Mouse (Mus musculus) limb, embryonic 11.5 days (tissue): ENCODE measurements around the gene Glp2r. TPM values are rescaled to one million over a fixed set of nuclear protein-coding genes. Genes with fewer than 3 reads are reported as not detected.
A peak's percentile ranks its signal among the peaks of the same experiment; 100 is the strongest.

Experiments
- ATAC-seq: fragments of 200-750 bp; cut with Nextera tagmentation; 2 replicates; pipeline ENCODE4 v1.8.0; 2017; ENCODE audit warnings: low read depth; ENCODE audit not compliant: insufficient number of reproducible peaks, low FRiP score, low TSS enrichment
- DNase-seq: peaks from one replicate; pipeline ENCODE4 v3.0.0-alpha.2; 2015; ENCODE audit warnings: low spot score
- H3K27ac ChIP-seq: fragments of 300-500 bp; sonication (generic); replicated peaks from 2 replicates; pipeline ENCODE4 v1.5.1; 2014; ENCODE audit warnings: low read depth, mild to moderate bottlenecking, low read length
- H3K27me3 ChIP-seq: fragments of 300-500 bp; sonication (generic); 2 replicates; pipeline ENCODE4 v1.6.1; 2014; ENCODE audit warnings: mild to moderate bottlenecking, low read length, mixed read lengths; ENCODE audit not compliant: control insufficient read depth, insufficient read depth
- H3K36me3 ChIP-seq: fragments of 300-500 bp; sonication (generic); 2 replicates; pipeline ENCODE4 v1.6.1; 2014; ENCODE audit warnings: mild to moderate bottlenecking, low read length, moderate library complexity, mixed read lengths; ENCODE audit not compliant: control insufficient read depth, insufficient read depth
- H3K4me1 ChIP-seq: fragments of 300-500 bp; sonication (generic); 2 replicates; pipeline ENCODE4 v1.6.1; 2014; ENCODE audit warnings: low read length, mixed read lengths; ENCODE audit not compliant: control insufficient read depth, insufficient read depth
- H3K4me2 ChIP-seq: fragments of 300-500 bp; sonication (generic); 2 replicates; pipeline ENCODE4 v1.6.1; 2014; ENCODE audit warnings: low read depth, mild to moderate bottlenecking, moderate library complexity; ENCODE audit not compliant: severe bottlenecking
- H3K4me3 ChIP-seq: fragments of 300-500 bp; sonication (generic); 2 replicates; pipeline ENCODE4 v1.5.1; 2014; ENCODE audit warnings: low read depth, low read length
- H3K9ac ChIP-seq: fragments of 300-500 bp; sonication (generic); 2 replicates; pipeline ENCODE4 v1.6.1; 2014; ENCODE audit warnings: mild to moderate bottlenecking, low read length
- H3K9me3 ChIP-seq: fragments of 300-500 bp; sonication (generic); 2 replicates; pipeline ENCODE4 v1.6.1; 2016; ENCODE audit warnings: low read length; ENCODE audit not compliant: control insufficient read depth
- WGBS: fragments of 180-500 bp; shearing (Covaris S2); extraction: QIAGEN DNeasy Blood & Tissue Kit; methylation state at CpG from one replicate; pipeline ENCODE4 v1.1.7; 2014; 5-methylcytosine and 5-hydroxymethylcytosine counted together
- polyA plus RNA-seq: library from polyadenylated mRNA; unstranded; fragments of >200 nt; fragmentation: Nextera tagmentation; extraction: Ambion mirVana; gene quantifications from 2 replicates; pipeline ENCODE4 v1.2.1, GENCODE M21; 2014

Glp2r gene
- polyA plus RNA-seq, 1 experiment from 2014 or later, result 0.05 TPM

GRCm38 (mm10) chr11:67800130-67800723 lies 29.3 kb upstream of the Glp2r start:
- Histone ChIP-seq H3K36me3 (no peaks in the 10 kb centered on the region), H3K9ac (no peak overlapping the region), H3K27me3 (no peaks in the 10 kb centered on the region), H3K4me3 (no peak overlapping the region), H3K9me3 (no peaks in the 10 kb centered on the region), H3K4me2 (no peak overlapping the region), H3K27ac (no peak overlapping the region), H3K4me1 (no peaks in the 10 kb centered on the region)
- ATAC-seq, result no peak
- no peak for DNase-seq

- DNase-seq, result no peak
- Histone ChIP-seq H3K27me3 (no peaks in the 10 kb centered on the region), H3K4me3 (no peak within 1 kb of the TSS), H3K4me2 (no peak within 1 kb of the TSS), H3K9ac (no peak within 1 kb of the TSS), H3K36me3 (no peaks in the 10 kb centered on the region), H3K9me3 (no peaks in the 10 kb centered on the region), H3K4me1 (no peaks in the 10 kb centered on the region), H3K27ac (no peak within 1 kb of the TSS)
- WGBS, result 83% methylated on average over 7 of the region's 7 CpGs
- ATAC-seq, result no peak
Measured at GRCm38 (mm10) chr11:67797931-67798330, 27.0 kb upstream of the Glp2r start, which contains the start of gene Dhrs7c. Gene Dhrs7c (plus strand): TSS chr11:67798187.

DNA sequence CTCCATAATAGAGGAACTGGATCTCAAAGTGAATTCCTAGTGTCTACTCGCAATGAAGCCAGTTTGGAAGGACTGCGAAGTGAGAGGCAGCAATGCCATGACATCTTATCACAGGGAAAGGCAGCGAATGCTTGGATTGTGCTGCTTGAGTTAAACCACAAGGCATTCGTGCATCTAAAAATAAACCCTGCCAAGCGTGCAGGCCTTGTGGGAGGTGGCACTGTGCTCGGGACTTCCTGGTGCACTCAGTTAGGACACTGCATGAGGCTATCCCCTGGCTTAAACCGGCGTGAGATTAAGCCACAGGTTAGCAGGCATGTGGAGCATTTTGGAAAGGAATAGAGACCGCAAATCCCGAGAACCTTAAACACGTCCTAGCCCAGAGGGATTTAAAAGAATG lies 19.2 kb upstream of the Glp2r start:
- H3K4me1 ChIP-seq, result no peaks in the 10 kb centered on the region
- H3K9ac ChIP-seq, result no peak overlapping the region
- ATAC-seq (no peak), DNase-seq (no peak)
- H3K9me3 ChIP-seq, result no peaks in the 10 kb centered on the region
- WGBS, result 83% methylated on average over 11 of the region's 11 CpGs
- H3K27ac ChIP-seq, result no peak overlapping the region
- no peaks in the 10 kb centered on the region for H3K36me3 ChIP-seq
- H3K4me3 ChIP-seq, result no peak overlapping the region
- no peak overlapping the region for H3K4me2 ChIP-seq
- no peaks in the 10 kb centered on the region for H3K27me3 ChIP-seq

GRCm38 (mm10) chr11:67774379-67774778 lies 3.4 kb upstream of the Glp2r start, which contains the start of gene Gsg1l2:
Gene Gsg1l2 (plus strand): TSS chr11:67774608.
- Histone ChIP-seq H3K36me3 (no peaks in the 10 kb centered on the region), H3K9me3 (no peaks in the 10 kb centered on the region), H3K27me3 (no peaks in the 10 kb centered on the region), H3K4me1 (no peaks in the 10 kb centered on the region), H3K4me3 (no peak within 1 kb of the TSS), H3K27ac (no peak within 1 kb of the TSS), H3K9ac (no peak within 1 kb of the TSS), H3K4me2 (no peak within 1 kb of the TSS)
- no peak for DNase-seq
- WGBS, result 82% methylated on average over 12 of the region's 12 CpGs
- no peak for ATAC-seq

GRCm38 (mm10) chr11:67772577-67772976 lies 1.6 kb upstream of the Glp2r start:
- Histone ChIP-seq H3K27ac (no peak overlapping the region), H3K4me3 (no peak overlapping the region), H3K36me3 (no peaks in the 10 kb centered on the region), H3K9ac (no peak overlapping the region), H3K4me1 (no peaks in the 10 kb centered on the region), H3K27me3 (no peaks in the 10 kb centered on the region), H3K9me3 (no peaks in the 10 kb centered on the region), H3K4me2 (no peak overlapping the region)
- DNase-seq (peak; percentile 69), ATAC-seq (no peak)
- 28% methylated on average over 8 of the region's 8 CpGs for WGBS

- WGBS, result 84% methylated on average over 2 of the region's 2 CpGs
- Histone ChIP-seq H3K36me3 (no peaks in the 10 kb centered on the region), H3K9me3 (no peaks in the 10 kb centered on the region), H3K27me3 (no peaks in the 10 kb centered on the region), H3K27ac (no peak overlapping the region), H3K4me3 (no peak overlapping the region), H3K4me1 (no peaks in the 10 kb centered on the region), H3K4me2 (no peak overlapping the region), H3K9ac (no peak overlapping the region)
- DNase-seq, result no peak
- ATAC-seq, result no peak
Measured at GRCm38 (mm10) chr11:67771691-67772090, 738 bp upstream of the Glp2r start.

DNA sequence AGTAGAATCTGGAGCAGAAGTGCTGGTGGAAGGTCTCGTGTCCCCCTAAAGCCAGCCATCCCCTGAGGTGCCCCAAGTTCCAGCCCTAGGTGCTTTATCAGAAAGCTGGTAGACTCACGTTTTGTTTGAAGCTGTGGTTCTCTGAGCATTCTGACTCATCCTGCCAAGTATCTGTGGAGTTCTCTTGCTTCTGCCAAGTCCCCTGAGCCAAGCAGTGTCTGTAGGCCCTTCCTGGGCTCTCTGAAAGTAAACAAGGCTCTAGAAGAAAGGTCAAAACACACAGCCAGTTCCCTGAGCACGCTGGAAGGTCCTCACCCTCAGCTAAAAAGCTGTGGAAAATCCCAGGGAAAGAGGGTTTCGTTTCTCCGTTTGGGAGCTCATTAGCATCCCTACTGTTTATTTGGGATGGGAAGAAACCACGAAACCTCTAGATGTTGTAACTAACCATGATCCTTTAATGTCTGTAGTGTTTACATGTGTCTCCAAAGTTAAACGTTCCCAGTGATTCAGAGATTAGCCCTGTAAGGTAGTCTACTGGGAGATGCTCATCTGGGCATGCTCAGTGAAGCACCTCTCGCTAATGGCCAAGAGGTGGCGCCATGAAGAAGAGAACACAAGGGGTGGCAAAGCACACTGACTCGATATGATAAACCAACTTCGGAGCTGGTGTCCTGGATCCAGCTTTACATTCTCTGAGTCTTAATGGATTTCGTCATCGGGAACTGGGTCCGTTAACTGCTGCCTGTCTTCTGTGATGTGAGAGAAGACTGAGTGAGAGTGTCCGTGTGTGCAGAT lies 13.4 kb downstream of the Glp2r start:
- DNase-seq (no peak), ATAC-seq (no peak)
- WGBS, result 72% methylated on average over 15 of the region's 15 CpGs
- Histone ChIP-seq H3K27me3 (no peaks in the 10 kb centered on the region), H3K9ac (no peak overlapping the region), H3K4me3 (no peak overlapping the region), H3K36me3 (no peaks in the 10 kb centered on the region), H3K4me2 (no peak overlapping the region), H3K27ac (no peak overlapping the region), H3K4me1 (no peaks in the 10 kb centered on the region), H3K9me3 (no peaks in the 10 kb centered on the region)

GRCm38 (mm10) chr11:67756287-67756686 lies 14.7 kb downstream of the Glp2r start:
- WGBS, result 100% methylated on average over 1 of the region's 1 CpGs
- no peaks in the 10 kb centered on the region for H3K36me3 ChIP-seq
- H3K4me3 ChIP-seq, result no peak overlapping the region
- H3K4me1 ChIP-seq, result no peaks in the 10 kb centered on the region
- no peaks in the 10 kb centered on the region for H3K27me3 ChIP-seq
- no peak for ATAC-seq
- H3K27ac ChIP-seq, result no peak overlapping the region
- no peak overlapping the region for H3K4me2 ChIP-seq
- no peak overlapping the region for H3K9ac ChIP-seq
- H3K9me3 ChIP-seq, result no peaks in the 10 kb centered on the region
- DNase-seq, result no peak
